In genomic region chr11:45991604-45992003, GRCm38 (mm10) we compare ENCODE assay signal across 8 mouse cellular contexts. TPM values are rescaled to one million over a fixed set of nuclear protein-coding genes. Genes with fewer than 3 reads are reported as not detected.
DNase-seq lines count a peak whose midpoint lies in the region; ATAC-seq and TF ChIP-seq lines count a peak whose summit lies in the region.

No protein-coding gene starts in this region.

- H3K9me3 ChIP-seq in forebrain, embryonic 16.5 days (ENCODE audit: control insufficient read depth, low read length): no peaks in the 10 kb centered on the region
- H3K9me3 ChIP-seq in kidney, embryonic 16.5 days (ENCODE audit: low read length): no peaks in the 10 kb centered on the region
- H3K9me3 ChIP-seq in stomach, postnatal 0 days (ENCODE audit: control insufficient read depth, low read length): no peaks in the 10 kb centered on the region

- no peak overlapping the region for H3K9ac ChIP-seq in forebrain, embryonic 16.5 days (replicated peaks; ENCODE audit: low read depth, low read length)
- peak overlapping the region; percentile 22; the same call in 1 of the 2 replicates for H3K9ac ChIP-seq in kidney, embryonic 16.5 days (replicated peaks; ENCODE audit: low read length)
- 0 out of 2 replicates have a peak overlapping the region, but pooled peaks have one; percentile 23 for H3K9ac ChIP-seq in stomach, postnatal 0 days (ENCODE audit: low read length)

- H3K27ac ChIP-seq in forebrain, embryonic 16.5 days (ENCODE audit: low read length): no peak overlapping the region
- no peak overlapping the region for H3K27ac ChIP-seq in kidney, embryonic 16.5 days (ENCODE audit: low read length)
- H3K27ac ChIP-seq in stomach, postnatal 0 days (replicated peaks): no peak overlapping the region

- no peaks in the 10 kb centered on the region for H3K4me1 ChIP-seq in forebrain, embryonic 16.5 days (replicated peaks; ENCODE audit: control insufficient read depth, insufficient read depth, low read length)
- no peaks in the 10 kb centered on the region for H3K4me1 ChIP-seq in kidney, embryonic 16.5 days (ENCODE audit: insufficient read depth, low read length)
- 0 out of 2 replicates have a peak, but pooled peaks cover 4% of the 10 kb centered on the region for H3K4me1 ChIP-seq in stomach, postnatal 0 days (replicated peaks; ENCODE audit: control insufficient read depth, insufficient read depth)

- H3K4me3 ChIP-seq in forebrain, embryonic 16.5 days (replicated peaks; ENCODE audit: low read length): no peak overlapping the region
- peak overlapping the region; percentile 40 for H3K4me3 ChIP-seq in kidney, embryonic 16.5 days (ENCODE audit: low read length)
- H3K4me3 ChIP-seq in stomach, postnatal 0 days (ENCODE audit: low read depth, low read length): 0 out of 2 replicates have a peak overlapping the region, but pooled peaks have one; percentile 12

- H3K4me2 ChIP-seq in forebrain, embryonic 16.5 days (ENCODE audit: low read length): peak overlapping the region; percentile 36
- H3K4me2 ChIP-seq in kidney, embryonic 16.5 days (replicated peaks; ENCODE audit: low read depth, low read length): peak overlapping the region; percentile 63
- H3K4me2 ChIP-seq in stomach, postnatal 0 days (replicated peaks; ENCODE audit: low read depth): peak overlapping the region; percentile 42

- no peaks in the 10 kb centered on the region for H3K27me3 ChIP-seq in forebrain, embryonic 16.5 days (replicated peaks; ENCODE audit: control insufficient read depth, insufficient read depth, low read length)
- H3K27me3 ChIP-seq in kidney, embryonic 16.5 days (ENCODE audit: insufficient read depth, low read length): no peaks in the 10 kb centered on the region
- H3K27me3 ChIP-seq in stomach, postnatal 0 days (ENCODE audit: control insufficient read depth, insufficient read depth, low read length): no peaks in the 10 kb centered on the region

- no peak for TF ChIP-seq CTCF in stomach, postnatal 0 days (IDR thresholded peaks at IDR 0.05; ENCODE audit: low read depth)

- 11% methylated on average over 16 of the region's 16 CpGs for WGBS in forebrain, embryonic 16.5 days
- 6% methylated on average over 16 of the region's 16 CpGs for WGBS in kidney, embryonic 16.5 days
- 10% methylated on average over 16 of the region's 16 CpGs for WGBS in stomach, postnatal 0 days

- no peaks in the 10 kb centered on the region for H3K36me3 ChIP-seq in forebrain, embryonic 16.5 days (ENCODE audit: control insufficient read depth, insufficient read depth)
- H3K36me3 ChIP-seq in kidney, embryonic 16.5 days (ENCODE audit: insufficient read depth, low read length): no peaks in the 10 kb centered on the region
- H3K36me3 ChIP-seq in stomach, postnatal 0 days (ENCODE audit: control insufficient read depth, insufficient read depth, low read length): no peaks in the 10 kb centered on the region

- TF ChIP-seq EP300 in stomach, postnatal 0 days (optimal IDR thresholded peaks at IDR 0.05): no peak

- DNase-seq in ovary, adult 18-20 months (ENCODE audit: low spot score): peak; percentile 15
- no peak for DNase-seq in ovary, postnatal 10 days (ENCODE audit: low spot score)
- DNase-seq in lung, postnatal 10 days: peak; percentile 69
- DNase-seq in stomach, postnatal 0 days (ENCODE audit: low spot score): peak; percentile 44
- no peak for DNase-seq in layer of hippocampus, adult 9-11 months
- no peak for DNase-seq in frontal cortex, postnatal 14 days (ENCODE audit: low spot score in 2 of 2)

- no peak for ATAC-seq in forebrain, embryonic 16.5 days
- peak; percentile 88 for ATAC-seq in kidney, embryonic 16.5 days (ENCODE audit: low FRiP score, low TSS enrichment)
- ATAC-seq in stomach, postnatal 0 days (ENCODE audit: low FRiP score, low TSS enrichment): 0 out of 2 replicates have a peak, but pooled peaks have one; percentile 26

RNA-seq across cellular contexts. Expression of gene Sox30, which starts 11.5 kb away (rescaled TPM):
- not detected in 2 replicates for polyA plus RNA-seq in forebrain, embryonic 16.5 days (2015; fragmentation: Nextera tagmentation; extraction: Ambion mirVana)
- polyA plus RNA-seq in kidney, embryonic 16.5 days (2015; fragmentation: Nextera tagmentation; extraction: Ambion mirVana): 0.13 and 0.16 TPM in 2 replicates
- polyA plus RNA-seq in stomach, postnatal 0 days (2015; fragmentation: Nextera tagmentation; extraction: Ambion mirVana): 0.15 and 0.17 TPM in 2 replicates

RNA-seq across cellular contexts. Expression of gene Thg1l, which starts 36.3 kb away (rescaled TPM):
- polyA plus RNA-seq in forebrain, embryonic 16.5 days (2015; fragmentation: Nextera tagmentation; extraction: Ambion mirVana): 10.0 and 10.2 TPM in 2 replicates
- polyA plus RNA-seq in kidney, embryonic 16.5 days (2015; fragmentation: Nextera tagmentation; extraction: Ambion mirVana): 14.2 and 16.2 TPM in 2 replicates
- 6.9 and 7.4 TPM in 2 replicates for polyA plus RNA-seq in stomach, postnatal 0 days (2015; fragmentation: Nextera tagmentation; extraction: Ambion mirVana)

RNA-seq across cellular contexts. Expression of gene Lsm11, which starts 46.9 kb away (rescaled TPM):
- polyA plus RNA-seq in forebrain, embryonic 16.5 days (2015; fragmentation: Nextera tagmentation; extraction: Ambion mirVana): 11.5 and 13.6 TPM in 2 replicates
- 3.9 and 4.3 TPM in 2 replicates for polyA plus RNA-seq in kidney, embryonic 16.5 days (2015; fragmentation: Nextera tagmentation; extraction: Ambion mirVana)
- 3.5 and 3.6 TPM in 2 replicates for polyA plus RNA-seq in stomach, postnatal 0 days (2015; fragmentation: Nextera tagmentation; extraction: Ambion mirVana)

Comparison
In these comparisons a context has a peak if more than half of its experiments do, and no peak if none do; other contexts are left out.
1. DNase-seq: peak in ovary, adult 18-20 months (single experiment), lung, postnatal 10 days (single experiment) and stomach, postnatal 0 days (single experiment); none in ovary, postnatal 10 days (single experiment), layer of hippocampus, adult 9-11 months (single experiment) and frontal cortex, postnatal 14 days (0 of 2).
2. Peak in every context shown above with its lines, with median percentiles within 50 percentile points of each other: H3K4me2 ChIP-seq.